Mouse (Mus musculus) liver, embryonic 14.5 days (tissue): ENCODE measurements around the gene Tiprl. TPM values are rescaled to one million over a fixed set of nuclear protein-coding genes. Genes with fewer than 3 reads are reported as not detected.

Experiments
- ATAC-seq: fragments of 200-750 bp; cut with Nextera tagmentation; 2 replicates; pipeline ENCODE4 v1.8.0; 2017; ENCODE audit warnings: moderate number of reproducible peaks, mild to moderate bottlenecking, moderate library complexity; ENCODE audit not compliant: insufficient read depth
- DNase-seq, 3 experiments: peaks; one replicate each; pipeline ENCODE4 v3.0.0-alpha.2; 2012 to 2013; ENCODE audit warnings: low read depth in 3 of 3, low spot score in 3 of 3
- H3K27ac ChIP-seq: fragments of 300-500 bp; sonication (generic); 2 replicates; pipeline ENCODE4 v1.5.1; 2014; ENCODE audit warnings: moderate library complexity, mild to moderate bottlenecking, control low read depth, inconsistent platforms
- H3K27me3 ChIP-seq: fragments of 300-500 bp; sonication (generic); 2 replicates; pipeline ENCODE4 v1.6.1; 2014; ENCODE audit warnings: mild to moderate bottlenecking, low read length, moderate library complexity; ENCODE audit not compliant: control insufficient read depth, insufficient read depth
- H3K36me3 ChIP-seq: fragments of 300-500 bp; sonication (generic); replicated peaks from 2 replicates; pipeline ENCODE4 v1.6.1; 2014; ENCODE audit warnings: low read depth; ENCODE audit not compliant: control insufficient read depth, insufficient read depth
- H3K4me1 ChIP-seq, 2 experiments: fragments of 200-500 bp in 1 of 2; fragments of 300-500 bp in 1 of 2; sonication (generic) in 1 of 2; replicated peaks; 2 replicates each; pipeline ENCODE4 v1.6.1; 2012 to 2014; ENCODE audit warnings: antibody characterized with exemption in 1 of 2, inconsistent platforms in 1 of 2, low read length in 1 of 2; ENCODE audit not compliant: control insufficient read depth in 2 of 2, insufficient read depth in 2 of 2
- H3K4me2 ChIP-seq: fragments of 300-500 bp; sonication (generic); 2 replicates; pipeline ENCODE4 v1.6.1; 2014; ENCODE audit warnings: low read depth, mild to moderate bottlenecking, control low read depth, moderate library complexity
- H3K4me3 ChIP-seq, 2 experiments: fragments of 200-500 bp in 1 of 2; fragments of 300-500 bp in 1 of 2; sonication (generic) in 1 of 2; 2 replicates each; pipeline ENCODE4 v1.5.1; 2012 to 2014; ENCODE audit warnings: low read depth in 2 of 2, low read length in 2 of 2, mild to moderate bottlenecking in 2 of 2, control low read depth in 1 of 2, inconsistent platforms in 1 of 2, moderate library complexity in 1 of 2; ENCODE audit not compliant: insufficient read depth in 1 of 2
- H3K9ac ChIP-seq: fragments of 300-500 bp; sonication (generic); replicated peaks from 2 replicates; pipeline ENCODE4 v1.6.1; 2014; ENCODE audit warnings: mild to moderate bottlenecking, control low read depth, moderate library complexity
- H3K9me3 ChIP-seq: fragments of 300-500 bp; sonication (generic); 2 replicates; pipeline ENCODE4 v1.6.1; 2016; ENCODE audit warnings: low read length, mixed read lengths; ENCODE audit not compliant: control insufficient read depth
- CTCF ChIP-seq: IDR thresholded peaks from 2 replicates; pipeline ENCODE4 v1.5.1; 2016; ENCODE audit warnings: antibody characterized with exemption, low read depth, control low read depth
- EP300 ChIP-seq: IDR thresholded peaks from 2 replicates; pipeline ENCODE4 v1.6.1; 2016; ENCODE audit warnings: antibody characterized with exemption, low read depth
- WGBS: fragments of 180-500 bp; shearing (Covaris S2); extraction: QIAGEN DNeasy Blood & Tissue Kit; methylation state at CpG from one replicate; pipeline ENCODE4 v1.1.7; 2014; ENCODE audit not compliant: insufficient replicate concordance; 5-methylcytosine and 5-hydroxymethylcytosine counted together
- polyA plus RNA-seq, 2 experiments: library from polyadenylated mRNA; depleted of rRNA in 1 of 2; stranded (reverse) in 1 of 2; unstranded in 1 of 2; fragments of >200 nt; fragmentation: Nextera tagmentation in 1 of 2; extraction: Ambion mirVana in 1 of 2; gene quantifications; 2 replicates each; pipeline versions ENCODE4 v1.2.1 to v1.2.3; 2012 to 2014

Tiprl gene
- polyA plus RNA-seq, 2 experiments = 14.1 to 39.2 TPM

DNA sequence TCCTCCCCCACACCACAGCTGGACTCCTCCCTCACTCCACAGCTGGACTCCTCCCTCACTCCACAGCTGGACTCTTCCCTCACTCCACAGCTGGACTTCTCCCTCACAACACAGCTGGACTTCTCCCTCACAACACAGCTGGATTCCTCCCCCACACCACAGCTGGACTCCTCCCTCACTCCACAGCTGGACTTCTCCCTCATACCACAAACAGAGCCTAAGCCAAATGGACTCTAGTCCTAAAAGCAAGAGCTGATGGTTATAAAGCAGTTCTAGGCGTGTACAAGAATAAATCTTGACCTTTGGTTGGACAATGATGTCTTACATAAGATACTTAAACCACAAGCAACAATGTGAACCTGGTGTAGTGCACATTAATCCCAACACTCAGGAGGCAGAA is 37.8 kb downstream of the Tiprl start:
- DNase-seq (no peak), ATAC-seq (no peak)
- TF ChIP-seq CTCF (no peak), EP300 (no peak)

DNA sequence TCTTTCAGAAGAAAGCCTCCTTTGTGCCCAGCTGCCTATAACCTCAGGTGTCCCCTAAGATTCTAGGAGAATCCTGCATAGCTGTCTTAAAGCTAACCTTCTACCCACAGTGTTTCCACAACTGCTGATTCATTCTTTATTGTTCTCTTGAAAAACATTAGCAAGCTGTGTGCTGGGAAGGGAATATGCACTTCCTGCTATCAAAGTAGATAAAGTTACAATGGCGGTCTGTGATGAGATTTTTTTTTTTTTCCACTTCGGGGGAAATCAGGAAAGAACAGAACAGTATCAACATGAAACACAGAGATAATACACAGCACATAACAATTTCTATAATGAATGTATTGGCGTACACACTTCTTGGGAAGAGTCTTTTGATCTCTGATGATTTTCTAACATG is 38.9 kb downstream of the Tiprl start:
- Histone ChIP-seq H3K27ac (no peak overlapping the region), H3K4me3 (no peak overlapping the region), H3K36me3 (no peaks in the 10 kb centered on the region), H3K9ac (no peak overlapping the region), H3K9me3 (no peaks in the 10 kb centered on the region), H3K27me3 (no peaks in the 10 kb centered on the region), H3K4me2 (no peak overlapping the region), H3K4me1 (peaks cover 12 to 19% of the 10 kb centered on the region in 2 experiments)
- no peak for TF ChIP-seq EP300
- no peak for TF ChIP-seq CTCF
- ATAC-seq = no peak
- 13% methylated on average over 3 of the region's 3 CpGs for WGBS
- DNase-seq = no peak

More for the DNA sequence above, 37.8 kb downstream of the Tiprl start:
- Histone ChIP-seq H3K4me3 (no peak overlapping the region), H3K4me2 (no peak overlapping the region), H3K36me3 (no peaks in the 10 kb centered on the region), H3K27me3 (no peaks in the 10 kb centered on the region), H3K9ac (no peak overlapping the region), H3K9me3 (no peaks in the 10 kb centered on the region), H3K4me1 (peaks cover 6 to 12% of the 10 kb centered on the region in 2 experiments), H3K27ac (no peak overlapping the region)
- 23% methylated on average over 1 of the region's 1 CpGs for WGBS

GRCm38 (mm10) chr1:165195396-165195960 is 41.3 kb downstream of the Tiprl start:
- no peaks in the 10 kb centered on the region for H3K9me3 ChIP-seq
- H3K4me2 ChIP-seq = peak overlapping the region; percentile 96
- no peaks in the 10 kb centered on the region for H3K36me3 ChIP-seq
- no peak for TF ChIP-seq CTCF
- no peak for TF ChIP-seq EP300
- whole genome bisulfite sequencing = 46% methylated on average over 3 of the region's 3 CpGs
- H3K4me1 ChIP-seq = peaks cover 12 to 22% of the 10 kb centered on the region in 2 experiments
- no peak overlapping the region for H3K4me3 ChIP-seq
- no peak overlapping the region for H3K9ac ChIP-seq
- DNase-seq (no peak), ATAC-seq (no peak)
- no peaks in the 10 kb centered on the region for H3K27me3 ChIP-seq
- no peak overlapping the region; the same call in 1 of the 2 replicates for H3K27ac ChIP-seq

GRCm38 (mm10) chr1:165194662-165195013 is 42.2 kb downstream of the Tiprl start:
- Histone ChIP-seq H3K27ac (peak overlapping the region; percentile 42), H3K4me2 (peak overlapping the region; percentile 96), H3K9ac (peak overlapping the region; percentile 72), H3K4me1 (peaks cover 12 to 22% of the 10 kb centered on the region in 2 experiments), H3K4me3 (peak overlapping the region; percentile 57 to 82), H3K27me3 (no peaks in the 10 kb centered on the region), H3K36me3 (no peaks in the 10 kb centered on the region), H3K9me3 (no peaks in the 10 kb centered on the region)
- DNase-seq = no peak
- ATAC-seq = peak; percentile 40; the same call in 1 of the 2 replicates
- WGBS = 6% methylated on average over 5 of the region's 5 CpGs
- TF ChIP-seq CTCF (no peak), EP300 (no peak)

DNA sequence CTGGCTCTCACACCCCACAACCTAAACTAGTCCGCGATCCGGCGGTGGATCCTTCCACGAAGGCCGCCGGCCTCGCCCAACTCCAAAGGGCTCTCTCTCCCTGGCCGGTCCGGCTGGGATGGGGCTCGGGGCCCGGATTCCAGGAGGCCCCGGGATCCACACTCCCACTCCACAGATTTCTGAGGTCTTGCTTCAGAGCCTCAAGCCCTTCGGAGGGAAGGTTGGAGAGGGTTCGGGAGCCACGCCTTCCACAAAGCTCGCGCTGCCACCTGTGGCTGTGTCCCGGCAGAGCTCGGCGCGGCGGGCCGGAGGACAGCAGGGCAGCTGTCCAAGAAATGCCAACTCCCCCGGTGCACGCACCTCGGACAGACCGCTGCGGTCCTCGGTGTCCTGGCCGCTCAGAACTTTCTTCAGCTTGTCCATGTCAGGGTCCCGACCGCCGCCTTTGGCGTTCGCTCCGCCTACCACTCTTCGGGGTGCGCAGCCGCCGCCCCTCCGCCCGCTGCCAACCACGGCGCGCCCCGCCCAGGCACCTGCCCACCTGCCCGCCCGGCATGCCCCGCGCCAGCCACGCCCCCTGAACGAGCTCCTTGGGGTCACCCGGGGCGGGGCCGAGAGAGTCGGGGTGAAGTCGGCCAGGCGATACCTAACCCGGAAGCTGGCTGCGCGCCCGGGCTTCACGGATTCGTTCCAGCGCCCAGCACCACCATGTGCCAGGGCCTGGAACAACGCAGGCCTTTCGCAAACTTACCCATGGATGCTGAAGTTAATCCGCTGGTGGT is 42.7 kb downstream of the Tiprl start, which contains the start of gene Sft2d2:
TSS of gene Sft2d2 (minus strand) at position 559 of the 782 bp plus-strand sequence.
- no peaks in the 10 kb centered on the region for H3K27me3 ChIP-seq
- H3K36me3 ChIP-seq = no peaks in the 10 kb centered on the region
- H3K4me1 ChIP-seq = peaks cover 12 to 22% of the 10 kb centered on the region in 2 experiments
- DNase-seq (peak; percentile 81 to 91 (median 84)), ATAC-seq (peak; percentile 98)
- WGBS = under 1% methylated on average over 69 of the region's 69 CpGs
- TF ChIP-seq CTCF (peak; percentile 37), EP300 (no peak)
- peak within 1 kb of the TSS; percentile 42 for H3K27ac ChIP-seq
- H3K9ac ChIP-seq = peak within 1 kb of the TSS; percentile 72
- peak within 1 kb of the TSS; percentile 96 for H3K4me2 ChIP-seq
- peak within 1 kb of the TSS; percentile 57 to 82 for H3K4me3 ChIP-seq
- no peaks in the 10 kb centered on the region for H3K9me3 ChIP-seq
